Mouse (Mus musculus): ENCODE measurements around the gene Ang2.

The Ang2 gene

GRCm38 (mm10) chr14:51150206-51150831 lies 48.6 kb downstream of the Ang2 start:
- DNase-seq (ENCODE audit: low spot score in 2 of 2): no peak

- DNase-seq (ENCODE audit: low spot score in 2 of 2): no peak
These were observed 49.8 kb downstream of the Ang2 start for GRCm38 (mm10) chr14:51149164-51149563.

GRCm38 (mm10) chr14:51148006-51148405 lies 50.9 kb downstream of the Ang2 start:
- no peak for DNase-seq (ENCODE audit: low spot score in 2 of 2)

DNA sequence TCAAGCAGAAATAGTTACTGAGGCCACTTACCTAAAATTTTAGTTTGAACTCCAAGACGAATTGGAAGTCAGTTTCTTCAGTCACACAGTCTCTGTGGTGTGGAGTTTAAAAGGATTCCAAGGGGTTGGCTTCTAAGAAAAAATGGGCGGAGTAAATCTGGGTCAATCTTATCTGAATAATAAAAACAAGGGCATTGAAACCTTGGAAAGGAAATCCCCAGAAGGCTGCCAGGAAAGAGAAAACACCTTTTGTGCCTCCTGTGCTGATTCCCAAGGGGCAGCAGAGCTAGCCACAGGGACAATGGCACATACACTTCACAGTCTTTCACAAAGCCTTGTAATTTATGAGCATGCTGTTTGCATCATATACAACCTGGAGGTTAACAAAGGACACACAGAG lies 52.3 kb downstream of the Ang2 start, which contains the start of gene Rnase1:
Rnase1 (minus strand) TSS at position 101 of the 400 bp plus-strand sequence.
- no peak for DNase-seq (ENCODE audit: low spot score in 2 of 2)

DNA sequence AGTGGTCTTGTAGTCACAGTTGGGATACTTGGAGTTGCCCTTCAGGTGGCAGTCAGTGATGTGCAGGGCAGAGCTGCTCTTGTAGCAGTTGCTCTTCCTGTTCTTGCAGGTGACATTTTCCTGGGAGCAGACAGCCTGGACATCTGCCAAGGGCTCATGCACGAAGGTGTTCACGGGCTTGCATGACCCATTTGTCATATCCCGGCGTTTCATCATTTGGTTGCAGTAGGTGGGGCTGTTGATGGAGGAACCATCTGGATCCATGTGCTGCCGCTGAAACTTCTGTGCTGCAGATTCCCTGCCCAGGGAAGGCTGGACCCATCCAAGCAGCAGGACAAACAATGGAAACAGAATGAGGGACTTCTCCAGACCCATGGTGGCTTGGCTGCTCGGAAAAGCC lies 53.4 kb downstream of the Ang2 start:
- DNase-seq (ENCODE audit: low spot score in 2 of 2): no peak

Measured in urinary bladder, postnatal 36 days (tissue).